Mouse (Mus musculus): ENCODE measurements at regions not wholly inside any gene's neighbourhood (a gene's known extent, or its start where the extent isn't known, plus 50 kb on each side); places are given as distances from the start of the nearest gene placed in this dataset.

- DNase-seq = no peak
Observed at GRCm38 (mm10) chr8:102575523-102575922, 209.9 kb downstream of the Cdh11 start.

GRCm38 (mm10) chr8:102567779-102568178 is 217.7 kb downstream of the Cdh11 start:
- no peak for DNase-seq

- no peak for DNase-seq
Observed at GRCm38 (mm10) chr8:102554213-102554612, 231.2 kb downstream of the Cdh11 start.

GRCm38 (mm10) chr8:102553348-102553935 is 232.0 kb downstream of the Cdh11 start:
- DNase-seq = no peak

GRCm38 (mm10) chr8:102538886-102539285 is 246.6 kb downstream of the Cdh11 start:
- DNase-seq = no peak

- no peak for DNase-seq
Observed at GRCm38 (mm10) chr8:102538068-102538467, 247.4 kb downstream of the Cdh11 start.

- DNase-seq = no peak
Observed at GRCm38 (mm10) chr8:102518446-102518845, 267.0 kb downstream of the Cdh11 start.

- DNase-seq = peak; percentile 4
Observed at GRCm38 (mm10) chr8:102515748-102516147, 269.7 kb downstream of the Cdh11 start.

- DNase-seq = no peak
Observed at GRCm38 (mm10) chr8:102514805-102515424, 270.5 kb downstream of the Cdh11 start.

- DNase-seq = no peak
Observed at GRCm38 (mm10) chr8:102500751-102501150, 284.7 kb downstream of the Cdh11 start.

- DNase-seq = no peak
Observed at GRCm38 (mm10) chr8:102500202-102500601, 285.2 kb downstream of the Cdh11 start.

GRCm38 (mm10) chr8:102499091-102499490 is 286.4 kb downstream of the Cdh11 start:
- no peak for DNase-seq

GRCm38 (mm10) chr8:102497160-102497559 is 288.3 kb downstream of the Cdh11 start:
- no peak for DNase-seq

- DNase-seq = no peak
Observed at GRCm38 (mm10) chr8:102496698-102497097, 288.7 kb downstream of the Cdh11 start.

- no peak for DNase-seq
Observed at GRCm38 (mm10) chr8:102496021-102496420, 289.4 kb downstream of the Cdh11 start.

GRCm38 (mm10) chr8:102491015-102491414 is 294.4 kb downstream of the Cdh11 start:
- DNase-seq = no peak

- no peak for DNase-seq
Observed at GRCm38 (mm10) chr8:102488284-102488683, 297.2 kb downstream of the Cdh11 start.

- DNase-seq = no peak
Observed at GRCm38 (mm10) chr8:102487796-102488195, 297.6 kb downstream of the Cdh11 start.

- DNase-seq = no peak
Observed at GRCm38 (mm10) chr8:102475166-102475802, 310.2 kb downstream of the Cdh11 start.

- no peak for DNase-seq
Observed at GRCm38 (mm10) chr8:102474192-102474591, 311.2 kb downstream of the Cdh11 start.

GRCm38 (mm10) chr8:102471352-102471751 is 314.1 kb downstream of the Cdh11 start:
- no peak for DNase-seq

- DNase-seq = no peak
Observed at GRCm38 (mm10) chr8:102462601-102463000, 322.8 kb downstream of the Cdh11 start.

GRCm38 (mm10) chr8:102443006-102443405 is 342.4 kb downstream of the Cdh11 start:
- no peak for DNase-seq

- no peak for DNase-seq
Observed at GRCm38 (mm10) chr8:102421828-102422227, 363.6 kb downstream of the Cdh11 start.

Measured in gastrocnemius, postnatal 10 days (tissue).